Mouse (Mus musculus) heart, adult 2 months (tissue): Measurements from ENCODE around the gene Stat5a.

Source experiments
- CTCF ChIP-seq: fragments of 200-600 bp; IDR thresholded peaks from 2 replicates; pipeline ENCODE4 v1.8.1; 2022; ENCODE audit warnings: antibody characterized with exemption, mild to moderate bottlenecking, moderate library complexity
- POLR2A ChIP-seq: fragments of 200-500 bp; IDR thresholded peaks from 2 replicates; pipeline ENCODE4 v1.6.1; 2011; ENCODE audit warnings: mild to moderate bottlenecking, low read depth, low read length, control low read depth; ENCODE audit not compliant: insufficient read depth

- TF ChIP-seq POLR2A (no peak), CTCF (0 out of 2 replicates have a peak, but pooled peaks have one; percentile 7)
These were observed 53.4 kb downstream of the Stat5a start for GRCm38 (mm10) chr11:100912401-100913155.
